Mouse (Mus musculus) limb, embryonic 14.5 days (tissue): ENCODE data around the gene Esyt2. TPM values are rescaled to one million over a fixed set of nuclear protein-coding genes. Genes with fewer than 3 reads are reported as not detected.

Experiments
- ATAC-seq: fragments of 200-750 bp; cut with Nextera tagmentation; 2 replicates; pipeline ENCODE4 v1.8.0; 2017; ENCODE audit warnings: low read depth, moderate number of reproducible peaks, moderate TSS enrichment; ENCODE audit not compliant: low FRiP score
- DNase-seq: peaks from one replicate; pipeline ENCODE4 v3.0.0-alpha.2; 2015; ENCODE audit warnings: low spot score
- H3K27ac ChIP-seq: fragments of 300-500 bp; sonication (generic); replicated peaks from 2 replicates; pipeline ENCODE4 v1.5.1; 2014; ENCODE audit warnings: low read depth, mild to moderate bottlenecking, low read length, moderate library complexity, mixed read lengths
- H3K27me3 ChIP-seq: fragments of 300-500 bp; sonication (generic); 2 replicates; pipeline ENCODE4 v1.6.1; 2014; ENCODE audit warnings: low read length, mixed read lengths; ENCODE audit not compliant: control insufficient read depth, insufficient read depth
- H3K36me3 ChIP-seq: fragments of 300-500 bp; sonication (generic); 2 replicates; pipeline ENCODE4 v1.6.1; 2014; ENCODE audit warnings: mild to moderate bottlenecking, low read length, moderate library complexity, mixed read lengths; ENCODE audit not compliant: control insufficient read depth, insufficient read depth
- H3K4me1 ChIP-seq: fragments of 300-500 bp; sonication (generic); 2 replicates; pipeline ENCODE4 v1.6.1; 2014; ENCODE audit warnings: antibody characterized with exemption, low read length, mixed read lengths; ENCODE audit not compliant: control insufficient read depth, insufficient read depth
- H3K4me2 ChIP-seq: fragments of 300-500 bp; sonication (generic); replicated peaks from 2 replicates; pipeline ENCODE4 v1.6.1; 2014; ENCODE audit warnings: low read depth, mild to moderate bottlenecking, low read length, moderate library complexity; ENCODE audit not compliant: severe bottlenecking
- H3K4me3 ChIP-seq: fragments of 300-500 bp; sonication (generic); replicated peaks from 2 replicates; pipeline ENCODE4 v1.5.1; 2014; ENCODE audit warnings: low read length
- H3K9ac ChIP-seq: fragments of 300-500 bp; sonication (generic); 2 replicates; pipeline ENCODE4 v1.6.1; 2014; ENCODE audit warnings: mild to moderate bottlenecking, low read depth, low read length, moderate library complexity; ENCODE audit not compliant: severe bottlenecking
- H3K9me3 ChIP-seq: fragments of 300-500 bp; sonication (generic); 2 replicates; pipeline ENCODE4 v1.6.1; 2016; ENCODE audit warnings: low read length; ENCODE audit not compliant: control insufficient read depth
- POLR2A ChIP-seq: fragments of 200-500 bp; IDR thresholded peaks from 2 replicates; pipeline ENCODE4 v1.8.0; 2012; ENCODE audit warnings: inconsistent platforms, mild to moderate bottlenecking, moderate library complexity, borderline replicate concordance; ENCODE audit not compliant: insufficient read depth, insufficient read length; ENCODE audit errors: extremely low read depth
- WGBS: fragments of 180-500 bp; shearing (Covaris S2); extraction: QIAGEN DNeasy Blood & Tissue Kit; methylation state at CpG from one replicate; pipeline ENCODE4 v1.1.7; 2014; 5-methylcytosine and 5-hydroxymethylcytosine counted together
- polyA plus RNA-seq, 2 experiments: library from polyadenylated mRNA; depleted of rRNA in 1 of 2; stranded (reverse) in 1 of 2; unstranded in 1 of 2; fragments of >200 nt; fragmentation: Nextera tagmentation in 1 of 2; extraction: Ambion mirVana in 1 of 2; gene quantifications; 2 replicates each; pipeline versions ENCODE4 v1.2.1 to v1.2.3; 2012 to 2014

Esyt2 gene
- polyA plus RNA-seq, 2 experiments: 15.9 to 29.7 TPM

- TF ChIP-seq POLR2A: no peak
- WGBS: 65% methylated on average over 1 of the region's 1 CpGs
Observed at GRCm38 (mm10) chr12:116326159-116326558, 45.2 kb downstream of the Esyt2 start.

GRCm38 (mm10) chr12:116334253-116334652 lies 53.3 kb downstream of the Esyt2 start:
- Histone ChIP-seq H3K9me3 (no peaks in the 10 kb centered on the region), H3K36me3 (peaks cover 11% of the 10 kb centered on the region), H3K27me3 (no peaks in the 10 kb centered on the region), H3K4me1 (no peaks in the 10 kb centered on the region), H3K4me2 (no peak overlapping the region), H3K9ac (no peak overlapping the region), H3K4me3 (no peak overlapping the region), H3K27ac (no peak overlapping the region)
- ATAC-seq (no peak), DNase-seq (no peak)
- TF ChIP-seq POLR2A: no peak
- WGBS: 93% methylated on average over 5 of the region's 5 CpGs

More at GRCm38 (mm10) chr12:116326159-116326558, 45.2 kb downstream of the Esyt2 start:
- Histone ChIP-seq H3K36me3 (peaks cover 9% of the 10 kb centered on the region), H3K9ac (no peak overlapping the region), H3K4me3 (no peak overlapping the region), H3K27me3 (no peaks in the 10 kb centered on the region), H3K4me2 (no peak overlapping the region), H3K27ac (peak overlapping the region; percentile 79), H3K9me3 (no peaks in the 10 kb centered on the region), H3K4me1 (peaks cover 5% of the 10 kb centered on the region; the same call in 1 of the 2 replicates)
- ATAC-seq (0 out of 2 replicates have a peak, but pooled peaks have one; percentile 29), DNase-seq (peak; percentile 77)

GRCm38 (mm10) chr12:116340160-116340559 lies 59.2 kb downstream of the Esyt2 start:
- Histone ChIP-seq H3K27ac (no peak overlapping the region), H3K4me3 (no peak overlapping the region), H3K4me1 (no peaks in the 10 kb centered on the region), H3K9ac (no peak overlapping the region), H3K4me2 (no peak overlapping the region), H3K9me3 (no peaks in the 10 kb centered on the region), H3K36me3 (peaks cover 23% of the 10 kb centered on the region), H3K27me3 (no peaks in the 10 kb centered on the region)
- WGBS: 93% methylated on average over 1 of the region's 1 CpGs
- ATAC-seq (no peak), DNase-seq (no peak)
- no peak for TF ChIP-seq POLR2A

GRCm38 (mm10) chr12:116348755-116349286 lies 67.8 kb downstream of the Esyt2 start:
- H3K27ac ChIP-seq: no peak overlapping the region
- ATAC-seq (no peak), DNase-seq (no peak)
- H3K4me2 ChIP-seq: no peak overlapping the region
- H3K36me3 ChIP-seq: peaks cover 33% of the 10 kb centered on the region
- H3K4me1 ChIP-seq: no peaks in the 10 kb centered on the region
- no peaks in the 10 kb centered on the region for H3K27me3 ChIP-seq
- no peak for TF ChIP-seq POLR2A
- H3K4me3 ChIP-seq: no peak overlapping the region
- H3K9ac ChIP-seq: no peak overlapping the region
- no peaks in the 10 kb centered on the region for H3K9me3 ChIP-seq

GRCm38 (mm10) chr12:116349376-116349775 lies 68.4 kb downstream of the Esyt2 start:
- Histone ChIP-seq H3K4me1 (no peaks in the 10 kb centered on the region), H3K4me2 (no peak overlapping the region), H3K9me3 (no peaks in the 10 kb centered on the region), H3K27me3 (no peaks in the 10 kb centered on the region), H3K27ac (no peak overlapping the region), H3K4me3 (no peak overlapping the region), H3K9ac (no peak overlapping the region), H3K36me3 (peaks cover 30% of the 10 kb centered on the region)
- ATAC-seq: no peak
- WGBS: 73% methylated on average over 2 of the region's 2 CpGs
- no peak for DNase-seq
- TF ChIP-seq POLR2A: no peak

GRCm38 (mm10) chr12:116351022-116351421 lies 70.0 kb downstream of the Esyt2 start:
- Histone ChIP-seq H3K27me3 (no peaks in the 10 kb centered on the region), H3K4me3 (no peak overlapping the region)
- ATAC-seq: no peak

More at GRCm38 (mm10) chr12:116351022-116351421, 70.0 kb downstream of the Esyt2 start:
- TF ChIP-seq POLR2A: no peak
- WGBS: 82% methylated on average over 4 of the region's 4 CpGs
- H3K9me3 ChIP-seq: no peaks in the 10 kb centered on the region
- peaks cover 23% of the 10 kb centered on the region for H3K36me3 ChIP-seq
- no peak for DNase-seq
- no peak overlapping the region for H3K4me2 ChIP-seq
- no peak overlapping the region for H3K27ac ChIP-seq
- no peak overlapping the region for H3K9ac ChIP-seq
- H3K4me1 ChIP-seq: no peaks in the 10 kb centered on the region
